Mouse (Mus musculus): Measurements from ENCODE around the gene Pfas.

Gene Pfas

DNA sequence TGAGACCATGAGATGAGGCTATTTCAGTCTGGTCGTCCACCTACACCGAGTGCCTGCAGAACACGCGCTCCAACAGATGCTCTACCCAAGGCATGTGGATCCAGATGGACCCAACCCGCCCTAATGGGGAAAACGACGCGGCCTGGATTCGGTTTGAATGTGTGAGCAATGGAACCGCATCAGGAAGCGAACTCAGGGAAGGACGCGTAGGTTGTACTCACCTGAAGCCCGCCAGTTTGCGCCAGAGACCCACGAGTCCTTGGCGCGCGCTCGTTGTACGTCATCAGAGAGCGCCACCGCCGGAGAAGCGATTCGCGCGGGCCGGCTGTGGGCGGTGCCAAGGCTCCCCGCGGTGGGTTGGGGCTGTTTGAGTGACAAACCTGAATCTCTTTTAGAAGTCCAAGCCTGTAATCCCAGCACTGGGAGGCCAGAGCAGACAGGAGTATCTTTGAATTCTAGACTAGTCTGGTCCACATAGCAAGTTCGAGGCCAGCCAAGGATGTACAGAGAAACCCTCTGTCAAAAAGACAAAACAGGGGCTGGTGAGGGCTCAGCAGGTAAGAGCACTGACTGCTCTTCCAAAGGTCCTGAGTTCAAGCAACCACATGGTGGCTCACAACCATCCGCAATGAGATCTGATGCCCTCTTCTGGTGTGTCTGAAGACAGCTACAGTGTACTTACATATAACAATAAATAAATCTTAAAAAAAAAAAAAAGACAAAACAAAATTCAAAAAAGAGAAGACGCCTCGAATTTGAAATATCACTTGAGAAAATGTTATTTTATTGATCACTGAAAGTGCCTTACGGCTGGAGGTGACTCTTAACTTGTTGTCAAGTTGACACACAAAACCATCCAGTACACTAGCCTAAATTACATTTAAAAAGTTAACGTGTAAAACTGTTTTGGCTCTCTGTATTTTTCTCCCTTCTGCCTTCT is at the start of gene Pfas:
TSS of gene Pfas (minus strand) at position 279 of the 940 bp plus-strand sequence.
- peak; percentile 99 for DNase-seq (ENCODE audit: low read depth, low spot score)

DNA sequence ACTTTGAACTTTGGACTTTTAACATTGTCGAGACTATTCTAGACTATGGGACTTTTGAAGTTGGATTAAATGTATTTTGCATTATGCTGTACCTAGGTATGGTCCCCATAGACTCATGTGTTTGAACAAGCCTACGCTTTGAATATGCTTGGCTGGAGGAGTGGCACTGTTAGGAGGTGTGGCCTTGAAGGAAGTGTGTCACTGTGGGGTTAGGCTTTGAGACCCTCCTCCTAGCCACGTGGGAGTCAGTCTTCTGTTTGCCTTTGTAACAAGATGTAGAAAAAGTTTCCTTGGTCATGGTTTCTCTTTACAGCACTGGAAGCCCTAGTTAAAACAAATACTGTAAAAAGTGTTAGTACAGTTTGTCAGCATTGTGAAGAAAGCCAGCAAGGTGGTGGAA is 45.6 kb upstream of the Pfas start:
- DNase-seq (ENCODE audit: low read depth, low spot score) = no peak

DNA sequence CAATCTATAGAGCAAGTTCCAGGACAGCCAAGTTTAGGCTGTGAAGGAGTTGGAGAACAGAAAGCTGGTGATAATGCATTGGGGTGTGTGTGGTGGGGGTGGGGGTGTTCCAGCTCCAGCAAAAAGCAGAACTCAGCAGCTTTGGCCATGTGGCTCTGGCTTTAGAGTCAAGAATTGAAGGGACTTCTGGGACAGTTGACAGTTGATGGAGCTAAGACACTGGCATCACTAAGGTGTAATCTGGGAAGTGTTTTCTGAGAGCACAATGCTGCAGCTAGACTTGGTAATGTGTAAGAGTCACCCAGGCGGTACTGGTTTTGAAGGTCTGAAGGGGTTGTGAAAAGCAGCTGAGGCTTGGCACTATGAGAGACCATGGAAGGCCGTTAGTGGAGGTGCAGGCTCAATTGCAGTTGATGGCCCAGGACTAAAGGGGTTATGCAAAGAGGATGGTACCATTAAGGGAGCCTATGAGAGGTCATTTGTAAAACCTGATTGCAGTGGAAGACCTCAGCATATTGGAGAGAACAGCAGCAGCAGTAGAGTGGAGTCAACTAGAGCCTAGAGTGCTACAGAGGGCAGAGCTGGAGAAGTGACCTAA is 44.7 kb upstream of the Pfas start:
- DNase-seq (ENCODE audit: low read depth, low spot score) = no peak

DNA sequence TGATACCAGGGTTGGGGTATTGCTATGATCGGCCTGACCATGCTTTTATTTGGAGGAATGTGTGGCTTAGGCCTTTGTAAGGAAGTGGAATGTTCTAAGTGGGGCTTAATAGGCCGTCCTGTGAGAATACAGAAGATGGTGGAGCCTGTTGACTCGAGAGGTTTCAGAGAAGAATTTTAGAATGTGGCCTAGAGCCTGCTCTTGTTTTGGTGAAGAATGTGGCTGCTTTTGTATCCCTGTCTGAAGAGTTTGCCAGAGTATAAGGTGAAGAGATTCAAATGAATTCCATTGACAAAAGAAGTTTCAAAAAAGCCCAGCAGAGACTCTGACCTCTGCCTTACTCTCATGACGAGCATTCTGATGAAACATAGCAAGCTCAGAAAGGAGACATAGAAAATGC is 43.5 kb upstream of the Pfas start:
- no peak for DNase-seq (ENCODE audit: low read depth, low spot score)

DNA sequence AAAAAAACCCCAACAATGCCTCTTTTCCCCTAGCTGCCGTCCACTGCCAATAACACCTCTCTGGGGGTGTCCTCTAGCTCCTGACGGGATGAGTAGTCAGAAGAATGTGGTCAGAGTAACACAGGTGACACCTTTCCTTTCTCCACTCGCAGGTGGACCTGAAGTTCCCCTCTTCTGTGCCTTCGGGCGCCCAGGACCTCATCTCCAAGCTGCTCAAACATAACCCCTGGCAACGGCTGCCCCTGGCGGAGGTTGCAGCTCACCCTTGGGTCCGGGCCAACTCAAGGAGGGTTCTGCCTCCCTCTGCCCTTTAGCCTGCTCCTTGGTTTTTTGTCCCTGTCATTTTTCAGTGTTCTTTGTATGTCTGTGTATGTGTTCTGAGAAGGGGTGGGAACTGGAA is 42.5 kb upstream of the Pfas start:
- no peak for DNase-seq (ENCODE audit: low read depth, low spot score)

DNA sequence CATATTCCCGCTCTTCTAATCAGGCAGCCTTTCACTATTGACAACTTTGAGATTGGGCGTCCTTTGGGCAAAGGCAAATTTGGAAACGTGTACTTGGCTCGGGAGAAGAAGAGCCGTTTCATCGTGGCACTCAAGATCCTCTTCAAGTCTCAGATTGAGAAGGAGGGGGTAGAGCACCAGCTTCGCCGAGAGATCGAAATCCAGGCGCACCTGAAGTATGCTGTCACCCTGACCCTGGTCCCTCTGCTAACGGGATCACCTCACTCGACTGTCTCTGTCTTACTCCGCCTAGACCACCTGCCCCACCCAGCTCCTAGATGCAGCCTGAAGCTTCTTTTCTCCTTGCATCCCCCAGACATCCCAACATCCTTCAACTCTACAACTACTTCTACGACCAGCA is 39.9 kb upstream of the Pfas start:
- DNase-seq (ENCODE audit: low read depth, low spot score) = no peak

DNA sequence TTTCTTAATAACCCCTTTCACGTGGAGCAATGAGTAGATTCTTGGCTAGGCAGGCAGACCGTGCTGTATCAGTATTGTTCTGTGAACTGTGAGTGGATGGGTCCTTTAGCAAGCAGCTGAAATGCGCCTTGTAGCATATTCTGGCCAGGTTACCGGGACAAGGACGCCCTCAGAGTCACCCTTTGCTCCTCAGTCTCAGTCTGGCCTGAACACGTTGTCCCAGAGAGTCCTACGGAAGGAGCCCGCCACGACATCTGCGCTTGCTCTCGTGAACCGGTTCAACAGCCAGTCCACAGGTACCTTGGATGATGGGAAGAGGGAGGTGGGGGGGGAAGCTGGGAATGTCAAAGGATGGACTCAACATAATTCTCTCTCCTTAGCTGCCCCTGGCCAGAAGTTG is 39.3 kb upstream of the Pfas start:
- no peak for DNase-seq (ENCODE audit: low read depth, low spot score)

DNA sequence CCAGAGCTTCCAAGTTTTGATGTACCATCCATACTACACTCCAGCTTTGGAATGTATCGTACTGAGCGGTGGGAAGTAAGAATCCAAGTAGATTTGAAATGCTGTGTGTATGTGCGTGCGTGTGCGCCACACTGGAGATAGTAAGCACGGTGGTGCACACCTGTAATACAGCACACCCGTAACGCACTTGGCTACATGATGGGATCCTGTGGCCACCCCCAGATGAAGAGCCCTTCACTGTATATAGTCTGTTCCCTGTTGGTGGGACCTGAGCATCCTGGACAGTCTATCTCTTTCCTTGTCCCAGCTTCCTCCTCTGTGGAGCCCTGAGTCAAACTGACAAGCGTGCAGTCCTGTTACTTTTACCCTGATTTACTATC is 38.1 kb upstream of the Pfas start:
- DNase-seq (ENCODE audit: low read depth, low spot score) = no peak

DNA sequence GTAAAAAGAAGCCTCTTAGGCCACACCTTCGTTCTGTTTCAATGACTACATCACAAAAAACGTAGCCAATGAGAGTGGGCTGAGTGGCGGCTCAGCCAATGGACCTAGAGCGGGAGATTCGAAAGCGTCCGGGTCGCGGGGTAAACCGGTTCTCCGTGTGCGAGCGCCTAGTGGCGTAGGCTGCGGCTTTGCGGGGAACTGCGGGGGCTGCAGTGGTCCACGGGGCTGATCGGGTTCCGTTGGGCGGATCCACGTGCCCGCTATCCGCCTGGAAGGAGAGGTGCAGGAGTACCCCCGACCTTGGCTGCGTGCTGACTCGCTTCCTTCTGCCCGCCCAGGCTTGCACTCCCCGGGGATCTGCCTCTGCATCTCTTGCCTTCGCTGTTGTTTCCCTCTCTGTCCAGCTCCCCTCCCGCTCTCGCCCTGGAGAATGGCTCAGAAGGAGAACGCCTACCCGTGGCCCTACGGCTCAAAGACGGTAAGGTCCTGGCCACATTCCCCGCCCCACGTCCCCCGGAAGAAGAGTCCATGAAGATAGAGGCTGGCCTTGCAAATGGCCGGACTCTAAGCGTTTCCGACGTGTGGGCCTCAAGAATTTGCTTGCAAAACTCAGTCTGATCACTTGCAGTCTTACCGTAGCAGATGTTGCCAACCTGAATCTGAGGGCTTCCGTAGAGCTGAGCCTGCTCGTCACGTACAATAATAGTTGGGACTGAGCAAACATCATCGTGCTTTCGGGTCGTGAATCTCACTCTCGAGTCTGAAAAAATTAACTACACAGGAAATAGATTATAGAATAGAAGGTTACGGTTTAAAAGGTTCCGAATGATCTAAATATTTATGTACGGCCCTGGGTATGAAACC is 37.5 kb upstream of the Pfas start, which contains the start of gene Aurkb:
TSS of gene Aurkb (plus strand) at position 117 of the 864 bp plus-strand sequence.
- peak; percentile 90 for DNase-seq (ENCODE audit: low read depth, low spot score)

DNA sequence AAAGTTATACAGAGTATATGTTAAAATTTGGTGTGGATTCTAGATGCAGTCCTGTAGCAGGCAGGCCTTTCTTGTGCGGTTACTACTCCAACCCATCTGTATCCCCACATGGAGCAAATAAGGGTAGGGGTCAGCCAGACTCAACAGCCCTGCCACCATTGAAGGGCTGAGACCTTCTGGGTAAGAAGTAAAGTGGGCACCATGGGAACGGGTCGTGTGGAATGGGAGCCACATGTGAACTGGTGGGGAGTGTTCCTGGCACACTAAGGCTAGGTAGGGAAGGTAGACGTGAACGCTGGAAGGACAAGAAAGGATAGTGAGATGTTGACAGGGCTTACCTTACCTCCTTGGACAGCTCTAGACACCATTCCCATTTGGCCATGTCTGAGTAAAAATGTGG is 29.9 kb upstream of the Pfas start:
- DNase-seq (ENCODE audit: low read depth, low spot score) = no peak

DNA sequence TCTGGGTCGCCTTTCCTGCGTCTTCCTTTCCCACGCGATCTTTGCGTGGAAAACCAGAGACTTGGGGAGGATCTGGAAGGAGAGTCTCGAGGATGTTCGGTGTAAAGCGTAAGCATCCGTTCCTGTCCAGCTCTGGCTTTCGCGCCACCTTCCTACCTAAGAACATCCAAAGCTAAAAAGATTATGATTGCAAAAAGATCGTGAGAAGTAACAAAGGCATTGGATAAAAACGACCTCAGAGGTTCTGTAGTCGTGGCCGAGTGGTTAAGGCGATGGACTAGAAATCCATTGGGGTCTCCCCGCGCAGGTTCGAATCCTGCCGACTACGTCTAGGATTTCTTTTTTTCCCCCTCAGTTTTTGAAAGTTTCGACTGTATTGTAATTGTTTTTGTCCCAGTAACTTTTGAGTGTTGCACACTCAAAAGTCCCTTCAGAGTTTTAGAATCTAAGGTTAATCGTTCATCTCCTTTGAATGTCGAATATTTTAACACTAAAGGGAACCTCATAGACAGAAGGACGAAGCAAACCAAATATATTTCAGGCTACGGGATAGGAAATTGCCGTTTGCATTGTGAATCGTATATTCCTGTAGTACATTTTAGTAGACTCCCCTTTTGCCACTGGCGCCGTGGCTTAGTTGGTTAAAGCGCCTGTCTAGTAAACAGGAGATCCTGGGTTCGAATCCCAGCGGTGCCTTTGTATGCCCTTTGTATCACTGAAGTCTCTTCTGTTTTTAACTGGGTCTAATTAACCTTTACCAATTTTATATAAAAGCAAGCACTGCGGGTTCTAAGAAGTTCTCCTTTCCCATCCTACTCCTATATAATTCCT is 29.2 kb upstream of the Pfas start:
- peak; percentile 91 for DNase-seq (ENCODE audit: low read depth, low spot score)

DNA sequence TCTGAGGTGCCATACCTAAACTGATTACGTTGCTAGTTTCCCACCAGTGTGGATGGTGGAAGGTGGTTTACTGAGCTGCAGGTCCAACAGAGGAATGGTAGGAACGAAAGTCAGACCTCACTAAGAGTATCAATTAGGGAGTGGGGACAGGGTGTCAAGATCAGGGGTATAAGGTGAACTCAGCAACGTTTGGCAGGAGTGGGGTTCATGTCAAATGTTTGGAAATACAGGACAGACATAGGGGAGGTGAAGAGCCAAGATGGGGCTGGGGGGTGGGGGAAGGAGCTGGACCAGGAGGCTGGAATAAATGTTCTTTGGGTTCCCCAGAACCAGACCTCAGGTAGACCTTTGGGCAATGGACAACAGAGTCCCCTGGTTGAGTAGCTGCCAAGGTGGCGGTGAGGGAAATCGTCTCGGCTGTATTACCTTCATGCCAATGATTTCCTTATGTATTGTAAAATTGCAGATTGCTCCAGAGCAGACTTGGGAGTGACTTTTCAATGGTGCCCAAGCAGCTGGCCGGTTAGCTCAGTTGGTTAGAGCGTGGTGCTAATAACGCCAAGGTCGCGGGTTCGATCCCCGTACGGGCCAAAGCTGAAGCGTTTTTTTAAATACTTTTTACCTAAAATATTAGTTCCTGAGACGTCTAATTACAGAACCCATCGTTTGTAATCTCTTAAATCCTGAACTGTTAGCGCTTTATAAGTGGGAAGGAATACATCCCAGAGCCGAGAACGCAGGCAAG is 28.4 kb upstream of the Pfas start:
- peak; percentile 80 for DNase-seq (ENCODE audit: low read depth, low spot score)

DNA sequence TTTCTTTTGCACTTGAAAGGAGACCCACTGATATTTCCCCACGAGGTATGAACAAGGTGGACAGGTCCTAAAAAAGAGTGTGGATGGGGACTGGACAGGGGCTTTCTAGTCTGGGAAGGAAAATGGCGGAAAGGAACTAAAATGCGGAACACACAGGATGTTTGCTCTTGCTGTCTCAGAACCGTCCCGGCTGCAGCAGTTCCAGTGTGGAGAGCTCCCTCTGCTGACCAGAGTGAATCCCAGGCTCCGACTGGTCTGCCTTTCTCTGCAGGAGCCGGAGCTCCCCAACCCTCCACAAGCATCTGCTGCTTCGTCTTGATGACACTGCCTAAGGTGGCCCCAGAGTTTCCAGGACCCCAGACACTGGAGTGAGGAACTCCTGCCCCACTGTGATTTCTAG is 27.6 kb upstream of the Pfas start:
- DNase-seq (ENCODE audit: low read depth, low spot score) = peak; percentile 96

DNA sequence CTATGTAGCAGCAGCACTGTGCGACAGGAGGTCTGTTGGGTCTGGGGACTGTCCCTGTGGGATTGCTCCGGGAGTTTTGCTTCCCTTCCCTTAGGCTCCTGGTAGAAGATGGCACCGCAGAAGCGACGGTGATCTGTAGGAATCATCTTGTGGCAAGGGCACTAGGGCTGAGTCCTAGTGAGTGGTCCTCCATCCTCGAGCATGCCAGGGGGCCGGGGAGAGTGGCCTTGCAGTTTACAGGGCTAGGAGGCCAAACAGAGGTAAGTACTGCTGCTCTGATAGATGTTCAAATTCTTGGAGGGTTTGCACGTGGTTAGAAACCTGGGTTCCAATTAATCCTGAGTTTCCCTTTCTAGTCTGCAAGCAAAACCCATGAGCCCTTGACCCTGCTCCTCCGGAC is 27.2 kb upstream of the Pfas start:
- no peak for DNase-seq (ENCODE audit: low read depth, low spot score)

DNA sequence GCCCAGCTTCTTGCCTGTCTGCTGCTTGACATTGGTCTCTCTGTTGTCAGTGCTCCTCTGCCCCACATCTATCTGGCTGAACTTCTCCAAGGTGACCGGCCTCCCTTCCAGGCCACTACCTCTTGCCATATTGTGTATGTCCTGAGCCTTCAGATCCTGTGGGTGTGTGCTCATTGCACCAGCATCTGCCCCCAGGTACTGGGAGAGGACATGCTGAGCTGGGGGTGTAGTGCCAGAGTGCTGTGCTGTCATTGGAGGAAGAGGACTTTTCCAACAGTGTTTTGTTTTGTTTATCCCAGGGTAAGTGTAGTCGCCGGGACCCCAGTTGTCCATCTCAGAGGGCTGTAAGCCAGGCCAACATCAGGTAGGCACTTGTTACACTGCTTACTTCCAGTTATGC is 26.3 kb upstream of the Pfas start:
- DNase-seq (ENCODE audit: low read depth, low spot score) = peak; percentile 30

DNA sequence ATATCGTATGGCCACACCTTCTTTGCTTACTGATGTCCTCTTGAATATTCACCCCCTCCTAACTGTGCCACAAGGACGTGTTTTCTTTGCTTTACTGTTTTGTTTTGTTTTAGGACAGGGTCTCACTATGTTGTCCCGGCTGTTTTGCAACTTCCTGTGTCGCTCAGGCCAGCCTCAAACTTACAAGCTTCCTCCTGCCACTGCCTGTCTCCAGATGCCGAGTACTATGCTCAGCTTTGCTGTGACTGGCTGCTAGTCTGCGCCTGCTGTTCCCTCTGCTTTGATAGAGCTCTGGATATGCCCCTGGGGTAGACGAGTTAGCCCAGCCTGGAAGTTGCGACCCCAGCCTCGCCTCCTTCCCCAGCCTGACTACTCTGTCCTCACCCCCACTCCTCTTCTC is 25.3 kb upstream of the Pfas start:
- no peak for DNase-seq (ENCODE audit: low read depth, low spot score)

DNA sequence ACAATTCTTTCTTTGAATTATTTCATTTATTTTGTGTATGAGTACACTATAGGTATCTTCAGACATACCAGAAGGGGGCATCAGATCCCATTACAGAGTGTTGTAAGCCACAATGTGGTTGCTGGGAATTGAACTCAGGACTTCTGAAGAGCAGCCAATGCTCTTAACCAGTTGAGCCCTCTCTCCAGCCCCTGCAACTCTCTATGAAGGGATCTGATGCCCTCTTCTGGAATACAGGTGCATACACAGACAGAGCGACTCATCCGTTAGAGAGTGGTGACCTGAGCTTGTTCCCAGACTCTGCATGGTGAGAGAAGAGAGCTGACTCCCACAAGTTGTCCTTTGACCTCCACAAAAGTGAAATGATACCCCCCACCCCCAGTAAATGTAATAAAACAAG is 20.5 kb upstream of the Pfas start:
- DNase-seq (ENCODE audit: low read depth, low spot score) = peak; percentile 95

DNA sequence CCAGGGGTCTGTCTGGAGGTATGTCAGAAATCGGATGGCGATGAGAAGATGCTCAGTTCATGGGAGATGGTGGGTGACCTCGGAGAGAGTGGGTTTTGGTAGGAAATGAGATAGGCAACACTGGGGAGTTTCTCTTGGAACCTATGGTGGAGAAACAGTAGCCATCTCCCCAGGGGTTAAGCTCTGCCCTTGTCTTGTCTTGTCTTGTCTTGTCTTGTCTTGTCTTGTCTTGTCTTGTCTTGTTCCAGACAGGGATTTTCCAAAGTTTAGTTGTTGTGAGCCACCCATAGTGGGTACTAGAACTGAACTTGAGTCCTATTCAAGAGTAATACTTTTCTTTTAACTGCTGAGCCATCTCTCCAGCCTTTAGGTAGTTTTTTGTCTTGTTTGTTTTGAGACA is 18.3 kb upstream of the Pfas start:
- DNase-seq (ENCODE audit: low read depth, low spot score) = no peak

DNA sequence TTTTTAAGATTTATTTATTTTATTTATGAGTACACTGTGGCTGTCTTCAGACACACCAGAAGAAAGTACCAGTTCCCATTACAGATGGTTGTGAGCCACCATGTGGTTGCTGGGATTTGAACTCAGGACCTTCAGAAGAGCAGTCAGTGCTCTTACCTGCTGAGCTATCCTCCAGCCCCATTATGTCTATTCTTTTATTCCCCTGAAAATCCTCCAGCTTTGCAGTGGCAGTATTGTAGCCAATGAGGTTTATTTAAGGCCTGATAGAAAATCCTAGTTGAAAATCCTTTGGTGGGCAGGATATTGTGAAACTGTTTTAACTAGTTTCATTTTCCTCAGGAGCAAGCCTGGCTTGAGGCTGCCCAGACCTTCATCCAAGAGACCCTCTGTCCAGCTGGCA is 12.4 kb upstream of the Pfas start:
- DNase-seq (ENCODE audit: low read depth, low spot score) = no peak

DNA sequence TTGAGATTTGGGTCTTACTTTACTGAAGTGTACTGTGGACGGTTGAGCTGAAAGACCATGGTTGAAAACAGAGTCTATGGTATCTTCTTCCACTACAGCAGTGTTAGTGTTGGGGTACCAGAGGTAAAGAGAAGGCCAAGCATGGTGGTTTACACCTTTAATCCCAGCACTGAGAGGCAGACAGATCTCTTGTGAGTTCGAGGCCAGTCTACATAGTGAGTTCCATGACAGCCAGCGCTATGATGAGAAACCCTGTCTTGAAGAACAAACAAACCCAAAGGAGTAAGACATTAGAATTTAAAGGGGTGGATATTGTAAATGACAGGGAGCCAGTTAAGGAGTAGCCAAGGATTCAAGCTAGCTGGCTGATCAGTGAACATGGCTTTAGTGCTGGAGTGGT is 8.5 kb upstream of the Pfas start:
- peak; percentile 44 for DNase-seq (ENCODE audit: low read depth, low spot score)
